Mouse (Mus musculus) layer of hippocampus, adult 2 months (tissue): ENCODE data around the gene Gypa. TPM values are rescaled to one million over a fixed set of nuclear protein-coding genes. Genes with fewer than 3 reads are reported as not detected.

Source experiments
- DNase-seq, 2 experiments: peaks; one replicate each; pipeline ENCODE4 v3.0.0; 2022; ENCODE audit warnings: low spot score in 2 of 2
- H3K27ac ChIP-seq: fragments of 200-600 bp; 2 replicates; pipeline ENCODE4 v1.8.1; 2022
- H3K4me3 ChIP-seq: fragments of 200-600 bp; 2 replicates; pipeline ENCODE4 v1.8.1; 2022; ENCODE audit warnings: mild to moderate bottlenecking
- CTCF ChIP-seq: fragments of 200-600 bp; conservative IDR thresholded peaks from 2 replicates; pipeline ENCODE4 v1.8.1; 2022; ENCODE audit warnings: antibody characterized with exemption, mild to moderate bottlenecking, moderate library complexity
- total RNA-seq, 2 experiments: library from RNA; stranded (reverse); gene quantifications; 2 replicates each; pipeline ENCODE4 v1.2.3; 2021

The Gypa gene
- total RNA-seq, 2 experiments from 2014 or later: not detected

DNA sequence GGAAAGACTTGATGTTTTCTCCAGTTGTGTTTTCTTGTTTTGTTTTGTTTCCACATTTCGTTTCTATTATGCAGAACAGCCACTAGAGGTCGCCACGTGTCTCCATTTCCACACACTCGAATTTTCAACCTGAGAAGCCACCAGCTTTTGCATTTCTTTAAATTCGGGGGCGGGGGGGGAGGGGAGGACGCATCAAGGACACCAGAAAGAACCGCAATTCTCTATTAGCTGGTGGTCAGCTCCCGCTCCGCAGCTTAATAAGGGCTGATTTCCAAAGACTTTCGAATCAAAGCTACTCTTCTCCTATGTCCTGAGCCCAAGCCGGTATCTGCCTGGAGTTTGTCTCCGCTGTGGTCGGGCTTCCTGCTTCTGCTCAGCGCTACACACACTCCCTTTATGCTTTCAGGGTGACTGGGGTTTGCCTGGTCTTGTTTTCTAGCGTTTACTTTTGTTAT lies 567 bp upstream of the Gypa start:
- Histone ChIP-seq H3K27ac (peak overlapping the region; percentile 37; the same call in 1 of the 2 replicates), H3K4me3 (peak overlapping the region; percentile 61)
- DNase-seq: peak; percentile 42 to 54
- peak; percentile 78 for TF ChIP-seq CTCF

DNA sequence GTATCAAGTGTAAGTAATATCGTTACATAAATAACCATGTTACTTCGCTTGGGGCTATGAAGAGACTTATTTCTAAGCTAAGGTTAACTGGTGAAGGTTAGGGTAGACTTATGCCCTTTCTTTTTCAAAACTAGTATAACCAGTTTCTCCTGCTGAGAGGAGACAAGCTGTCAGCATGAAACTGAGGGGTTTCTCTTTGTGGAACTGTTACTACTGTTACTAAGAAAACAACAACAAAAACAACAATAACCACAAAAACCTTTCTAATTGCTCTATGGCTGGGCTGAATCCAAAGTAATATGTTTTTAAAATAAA lies 722 bp downstream of the Gypa start:
- TF ChIP-seq CTCF: no peak
- Histone ChIP-seq H3K27ac (no peak overlapping the region), H3K4me3 (no peak overlapping the region)
- no peak for DNase-seq

DNA sequence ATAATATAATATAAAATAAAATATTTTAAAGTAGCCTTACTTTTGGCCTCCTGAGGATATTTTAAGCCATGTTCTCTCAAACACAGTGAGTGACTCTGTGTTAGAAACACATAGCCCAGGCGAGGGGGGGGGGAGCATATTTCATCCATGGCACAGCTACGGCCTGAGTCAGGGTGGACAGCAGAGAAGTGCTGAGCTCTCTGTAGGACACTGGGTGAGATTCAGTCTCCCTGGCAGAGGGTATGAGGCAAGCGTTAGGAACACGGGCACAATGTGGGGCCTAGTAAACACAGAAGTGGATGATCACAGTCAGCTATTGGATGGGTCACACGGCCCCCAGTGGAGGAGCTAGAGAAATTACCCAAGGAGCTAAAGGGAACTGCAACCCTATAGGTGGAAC lies 1.2 kb downstream of the Gypa start:
- no peak overlapping the region for H3K4me3 ChIP-seq
- no peak for TF ChIP-seq CTCF
- H3K27ac ChIP-seq: no peak overlapping the region
- DNase-seq: no peak

DNA sequence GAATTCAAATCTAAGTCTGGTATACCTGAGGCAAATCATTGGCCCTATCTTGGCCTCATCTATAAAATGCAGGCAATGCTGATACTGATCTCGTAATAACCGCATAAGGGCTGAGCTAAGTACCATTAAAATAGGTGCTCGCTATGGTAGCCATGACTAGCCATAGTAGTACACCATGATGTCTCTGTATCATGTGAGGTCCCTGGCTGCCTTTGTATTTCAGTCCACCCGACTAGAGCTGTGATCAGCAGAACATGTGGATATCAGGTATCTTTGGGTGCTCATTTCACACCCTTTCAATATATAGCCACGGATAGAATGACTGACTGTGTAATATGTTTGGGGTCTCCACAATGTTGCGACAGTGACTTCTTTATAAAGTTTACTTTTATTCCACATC lies 1.9 kb downstream of the Gypa start:
- H3K27ac ChIP-seq: no peak overlapping the region
- no peak for DNase-seq
- TF ChIP-seq CTCF: no peak
- H3K4me3 ChIP-seq: no peak overlapping the region

DNA sequence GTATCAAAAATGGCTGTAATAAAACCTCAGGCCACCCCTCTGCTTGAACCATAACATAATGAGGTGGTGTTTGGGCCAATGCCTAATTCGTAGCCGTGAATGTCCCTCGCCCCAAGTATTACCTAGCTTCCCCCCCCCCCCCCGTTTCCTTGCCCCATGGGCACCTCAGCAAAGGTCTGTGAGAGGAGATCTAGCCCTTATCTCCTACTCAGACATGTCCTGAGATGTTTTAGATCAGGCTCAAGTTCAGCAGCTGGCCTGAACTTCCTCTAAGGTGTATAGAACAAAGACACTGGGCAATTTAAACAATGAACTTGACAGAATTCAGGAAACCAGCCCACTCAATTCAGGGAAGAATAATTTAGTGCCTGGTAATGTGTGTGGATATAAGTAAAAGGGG lies 3.7 kb downstream of the Gypa start:
- DNase-seq: no peak
- H3K4me3 ChIP-seq: no peak overlapping the region
- TF ChIP-seq CTCF: no peak

DNA sequence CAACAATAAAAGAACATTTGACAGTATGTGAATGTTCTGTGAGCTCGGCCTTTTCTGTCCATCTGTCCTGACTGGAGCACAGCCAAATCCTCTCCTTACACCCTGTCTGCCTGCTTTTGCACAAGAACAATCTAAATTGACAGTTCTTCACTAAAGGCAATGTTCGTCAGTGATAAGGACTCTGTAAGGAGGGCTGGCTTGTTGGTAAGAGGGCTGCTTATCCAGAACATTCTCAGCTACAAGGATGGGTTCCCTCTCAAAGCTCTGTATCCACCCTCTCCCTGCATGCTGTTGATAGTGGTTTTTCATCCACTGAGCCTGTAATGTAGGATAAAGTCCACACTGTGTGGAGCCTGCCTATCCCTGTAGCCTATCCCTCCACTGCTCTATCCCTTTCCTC lies 6.7 kb downstream of the Gypa start:
- Histone ChIP-seq H3K27ac (no peak overlapping the region), H3K4me3 (no peak overlapping the region)
- DNase-seq: no peak
- TF ChIP-seq CTCF: no peak

More for the DNA sequence above, 3.7 kb downstream of the Gypa start:
- H3K27ac ChIP-seq: no peak overlapping the region

DNA sequence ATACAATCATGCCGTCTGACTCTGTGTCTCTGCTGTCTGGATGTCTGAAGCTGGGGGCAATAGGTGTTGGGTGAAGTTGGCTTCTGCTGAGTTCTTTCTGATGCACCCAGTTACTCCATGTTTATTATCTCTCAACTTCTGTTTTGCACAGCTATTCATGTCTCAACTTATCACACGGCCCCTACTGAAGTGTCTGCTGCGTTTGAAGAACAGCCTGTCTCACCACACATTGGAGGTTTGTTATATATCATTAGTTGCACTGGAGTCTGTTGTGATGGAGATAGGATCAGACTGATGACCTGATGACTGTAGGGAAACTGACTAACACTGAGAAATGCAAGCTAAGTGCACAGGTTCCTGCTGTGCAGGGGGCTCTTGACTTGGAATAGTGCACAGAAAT lies 7.2 kb downstream of the Gypa start:
- Histone ChIP-seq H3K27ac (no peak overlapping the region), H3K4me3 (no peak overlapping the region)
- no peak for DNase-seq
- no peak for TF ChIP-seq CTCF

DNA sequence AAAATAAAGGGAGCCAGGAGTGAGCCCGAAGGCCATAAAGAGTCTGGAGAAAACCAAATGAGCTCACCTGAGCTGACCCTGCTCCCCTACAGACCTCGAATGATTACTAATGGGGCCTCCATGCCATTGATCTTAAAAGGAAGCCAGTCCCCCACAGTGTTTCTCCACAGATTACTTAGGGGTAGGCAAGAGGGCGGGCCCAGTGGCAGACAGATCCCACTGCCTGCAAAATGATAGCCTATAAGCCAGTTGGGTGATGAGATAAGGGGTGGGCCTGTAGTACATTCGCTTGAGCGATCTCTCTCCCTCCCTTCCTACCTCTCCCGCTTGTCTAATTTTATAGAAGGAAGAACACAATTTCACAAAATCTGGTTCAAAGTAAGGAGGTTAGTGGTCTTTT lies 7.7 kb downstream of the Gypa start:
- no peak for DNase-seq
- H3K27ac ChIP-seq: no peak overlapping the region
- H3K4me3 ChIP-seq: no peak overlapping the region
- no peak for TF ChIP-seq CTCF

DNA sequence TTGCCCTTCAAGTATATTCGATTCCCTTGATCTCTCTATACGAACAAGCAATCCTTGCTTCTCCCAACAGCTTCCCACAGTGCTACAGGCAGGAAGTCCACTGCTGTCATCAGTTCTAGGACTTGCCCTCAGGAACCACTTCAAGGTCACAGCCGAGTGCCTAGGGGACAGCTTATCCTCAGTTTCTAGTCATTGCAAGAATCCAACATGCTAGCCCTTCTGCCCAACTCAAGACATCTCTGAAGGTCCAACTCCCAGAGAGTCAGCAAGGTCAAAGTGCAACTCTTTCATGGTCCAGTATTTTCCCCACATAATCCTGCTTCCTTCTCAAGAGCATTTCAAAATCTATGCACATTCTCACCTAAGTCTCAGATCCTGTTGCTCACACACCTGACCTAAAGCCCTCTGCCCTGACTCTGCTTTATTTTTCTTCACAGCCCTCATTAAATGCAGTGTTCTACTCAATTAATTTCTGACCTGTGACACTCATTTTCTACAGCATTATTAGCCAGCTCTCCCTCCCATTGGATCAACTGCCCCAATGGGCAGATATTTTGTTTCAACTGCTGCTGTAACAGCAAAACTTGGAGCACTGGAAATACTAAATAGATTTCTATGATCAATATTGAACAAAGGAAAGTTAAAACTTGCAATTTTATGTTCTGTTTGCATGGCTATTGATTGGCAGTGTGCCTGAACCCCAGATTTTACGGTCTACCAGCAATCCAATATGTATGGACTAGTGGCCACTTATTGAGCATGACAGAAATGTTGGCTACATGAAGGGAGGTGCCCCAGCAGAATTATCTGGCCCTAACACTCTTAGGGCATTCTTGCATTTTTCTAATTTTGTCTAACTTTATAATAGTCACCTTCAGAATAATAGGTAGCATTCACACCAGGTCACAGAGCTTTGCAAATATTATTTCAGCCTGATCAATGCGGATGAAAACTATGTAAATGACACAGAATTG lies 33.1 kb downstream of the Gypa start:
- Histone ChIP-seq H3K4me3 (no peak overlapping the region), H3K27ac (no peak overlapping the region)
- no peak for TF ChIP-seq CTCF
- no peak for DNase-seq

DNA sequence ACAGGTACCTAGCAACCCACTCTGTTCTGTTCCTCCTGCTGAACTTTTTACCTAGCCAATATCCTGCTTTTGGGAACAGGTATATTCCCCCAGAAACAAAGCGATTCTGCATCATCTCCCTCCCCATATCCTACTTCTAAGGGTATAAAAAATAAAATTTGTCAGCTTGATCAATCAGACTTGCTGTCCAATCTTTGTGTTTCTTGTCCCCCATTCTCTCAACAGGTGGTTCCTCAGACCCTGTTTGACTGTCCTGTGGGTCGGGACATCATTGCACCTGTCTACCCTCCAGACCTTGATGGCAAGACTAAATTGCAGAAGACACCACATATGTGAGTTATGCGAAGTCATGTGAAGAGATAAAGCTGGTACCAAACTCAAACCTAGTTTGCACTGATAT lies 48.3 kb downstream of the Gypa start:
- Histone ChIP-seq H3K4me3 (no peak overlapping the region), H3K27ac (no peak overlapping the region)
- no peak for TF ChIP-seq CTCF
- no peak for DNase-seq

DNA sequence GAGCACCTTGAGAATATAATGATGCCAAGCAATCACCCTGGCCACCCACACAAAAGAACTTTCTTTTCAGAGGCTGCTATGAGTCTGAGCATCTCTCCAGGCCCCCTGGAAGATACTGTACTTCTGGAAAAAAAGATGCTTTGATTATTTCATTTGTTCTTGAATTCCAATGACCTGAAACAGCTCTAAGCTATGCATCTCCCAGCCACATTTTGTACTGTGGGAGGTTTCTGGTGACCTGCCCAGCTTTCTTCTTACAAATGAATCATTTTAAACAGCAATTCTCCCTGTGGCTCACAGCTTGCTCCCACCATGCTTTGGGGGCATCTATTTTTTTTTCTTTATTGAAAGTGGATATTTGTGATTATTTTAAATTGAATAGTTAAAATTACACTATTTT lies 56.9 kb downstream of the Gypa start:
- TF ChIP-seq CTCF: no peak
- H3K4me3 ChIP-seq: no peak overlapping the region
- H3K27ac ChIP-seq: no peak overlapping the region
- DNase-seq: no peak

DNA sequence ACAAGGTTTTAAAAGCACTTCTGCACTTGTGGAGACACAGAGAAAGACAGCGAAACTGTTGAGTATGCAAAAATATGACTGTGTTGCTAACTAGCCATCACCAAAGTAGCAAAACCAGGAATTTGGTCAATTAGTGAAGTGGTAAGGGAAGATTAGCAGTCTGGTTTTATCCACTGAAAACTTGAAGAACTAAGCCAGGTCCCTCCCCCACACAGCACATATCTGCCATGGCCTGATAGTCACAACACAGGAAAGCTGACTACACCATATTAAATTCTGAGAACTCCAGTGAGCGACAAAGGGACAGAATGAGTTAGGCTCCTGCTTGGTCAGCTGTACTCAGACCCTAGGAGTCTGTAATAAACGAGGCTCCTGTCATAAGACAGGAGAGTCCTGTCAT lies 57.7 kb downstream of the Gypa start:
- DNase-seq: no peak
- Histone ChIP-seq H3K4me3 (no peak overlapping the region), H3K27ac (no peak overlapping the region)
- TF ChIP-seq CTCF: no peak

DNA sequence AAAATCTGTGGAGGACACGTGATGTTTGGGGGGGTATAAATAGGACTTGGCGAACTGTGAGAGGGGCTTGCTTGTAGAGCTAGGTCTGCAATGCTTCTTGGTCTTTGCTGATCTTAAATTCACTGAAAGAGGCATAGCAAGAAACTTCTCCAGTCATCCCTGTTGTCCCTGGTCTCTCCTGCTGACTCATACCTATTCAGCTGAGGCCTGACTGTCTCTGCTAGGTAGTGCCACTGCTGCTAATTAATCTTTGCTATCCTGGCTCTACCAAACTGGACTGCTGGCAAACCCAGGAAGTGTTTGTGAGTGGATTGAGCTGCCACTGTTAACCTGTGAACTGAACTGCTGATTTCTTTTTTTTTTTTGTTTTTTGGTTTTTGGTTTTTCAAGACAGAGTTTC lies 61.4 kb downstream of the Gypa start:
- no peak overlapping the region for H3K27ac ChIP-seq
- TF ChIP-seq CTCF: no peak
- H3K4me3 ChIP-seq: no peak overlapping the region
- DNase-seq: no peak

Other genes with a start within 250 kb of the Gypa start
- gene Frem3, start 117.3 kb downstream of the Gypa start, total RNA-seq: 1 to 10 TPM; 1.7 to 1.8 TPM
- gene Smarca5, start 245.7 kb downstream of the Gypa start, total RNA-seq: 10 to 100 TPM; 58.5 to 59.3 TPM